Mouse (Mus musculus): ENCODE measurements around the gene Fig4. TPM values are rescaled to one million over a fixed set of nuclear protein-coding genes. Genes with fewer than 3 reads are reported as not detected.

Fig4 gene
- polyA plus RNA-seq, 1 experiment = 0.38 TPM

DNA sequence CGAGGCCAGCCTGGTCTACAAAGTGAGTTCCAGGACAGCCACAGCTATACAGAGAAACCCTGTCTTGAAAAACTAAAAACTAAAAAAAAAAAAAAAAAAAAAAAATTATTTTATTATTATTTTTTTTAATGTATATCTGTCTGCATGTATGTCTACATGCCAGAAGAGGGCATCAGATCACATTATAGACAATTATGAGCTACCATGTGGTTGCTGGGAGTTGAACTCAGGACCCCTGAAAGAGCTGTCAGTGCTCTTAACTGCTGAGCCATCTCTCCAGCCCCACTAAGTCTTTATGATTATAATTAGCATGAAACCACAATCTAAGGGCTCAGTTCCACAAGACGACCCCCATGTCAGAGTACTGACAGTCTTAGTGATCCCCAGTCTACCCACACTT, 152.6 kb downstream of the Fig4 start:
- Histone ChIP-seq H3K4me3 (replicated peaks) (no peak overlapping the region), H3K4me1 (ENCODE audit: control insufficient read depth) (peaks cover 57% of the 10 kb centered on the region), H3K27me3 (ENCODE audit: control insufficient read depth) (peaks cover 36% of the 10 kb centered on the region), H3K36me3 (ENCODE audit: control insufficient read depth) (no peaks in the 10 kb centered on the region), H3K9me3 (ENCODE audit: control insufficient read depth, low read length) (no peaks in the 10 kb centered on the region)
- no peak for TF ChIP-seq TAL1 (IDR thresholded peaks at IDR 0.05; ENCODE audit: low read length)
- TF ChIP-seq GATA1 (IDR thresholded peaks at IDR 0.05; ENCODE audit: low read length) = no peak

DNA sequence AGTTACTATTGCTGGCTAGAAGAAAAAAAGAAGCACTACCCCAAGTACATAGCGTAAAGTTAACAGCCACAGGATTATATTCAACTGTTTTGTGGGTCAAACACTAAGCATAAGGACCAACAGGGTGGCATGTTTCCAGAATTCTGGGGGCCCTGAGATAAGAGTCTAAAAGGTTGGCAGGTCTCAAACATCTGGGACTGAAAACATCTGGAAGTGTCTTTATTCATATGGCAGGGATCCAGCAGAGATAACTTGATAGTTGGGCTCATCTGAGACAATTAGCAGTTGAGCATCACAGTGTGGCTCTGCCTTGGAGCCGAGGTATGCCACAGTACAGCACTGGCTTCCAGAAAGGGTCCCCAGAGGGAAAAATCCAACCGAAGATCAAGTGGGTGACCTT, 153.8 kb downstream of the Fig4 start:
- H3K9me3 ChIP-seq (ENCODE audit: control insufficient read depth, low read length) = no peaks in the 10 kb centered on the region
- H3K4me3 ChIP-seq (replicated peaks) = no peak overlapping the region
- TF ChIP-seq GATA1 (IDR thresholded peaks at IDR 0.05; ENCODE audit: low read length) (no peak), TAL1 (IDR thresholded peaks at IDR 0.05; ENCODE audit: low read length) (no peak)
- peaks cover 47% of the 10 kb centered on the region for H3K4me1 ChIP-seq (ENCODE audit: control insufficient read depth)
- no peaks in the 10 kb centered on the region for H3K36me3 ChIP-seq (ENCODE audit: control insufficient read depth)
- H3K27me3 ChIP-seq (ENCODE audit: control insufficient read depth) = peaks cover 48% of the 10 kb centered on the region

DNA sequence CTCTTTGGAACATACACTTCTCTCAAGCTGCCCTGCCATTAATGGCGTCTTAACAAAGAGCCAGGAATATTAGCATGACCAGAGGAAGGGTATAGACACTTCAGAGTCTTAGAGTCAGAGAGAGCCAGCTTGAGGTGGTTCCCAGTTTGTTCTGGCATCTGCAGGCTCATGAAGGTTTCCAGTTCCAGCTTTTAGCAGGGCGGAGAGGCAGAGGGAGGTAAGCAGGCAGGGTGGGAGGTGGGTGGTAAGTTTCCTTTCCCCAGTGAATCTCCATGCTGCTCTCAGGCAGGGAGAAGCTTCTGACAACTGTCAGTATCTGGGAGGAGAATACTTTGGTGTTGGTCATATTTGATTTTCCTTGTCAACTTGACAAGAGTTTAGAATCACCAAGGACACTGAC, 156.9 kb downstream of the Fig4 start:
- Histone ChIP-seq H3K9me3 (ENCODE audit: control insufficient read depth, low read length) (no peaks in the 10 kb centered on the region), H3K27me3 (ENCODE audit: control insufficient read depth) (peaks cover 76% of the 10 kb centered on the region), H3K4me3 (replicated peaks) (no peak overlapping the region), H3K4me1 (ENCODE audit: control insufficient read depth) (peaks cover 22% of the 10 kb centered on the region), H3K36me3 (ENCODE audit: control insufficient read depth) (no peaks in the 10 kb centered on the region)
- TF ChIP-seq GATA1 (IDR thresholded peaks at IDR 0.05; ENCODE audit: low read length) = no peak
- no peak for TF ChIP-seq TAL1 (IDR thresholded peaks at IDR 0.05; ENCODE audit: low read length)

Other genes starting within 250 kb of the Fig4 start
- 0.02 TPM in 1 of 2 replicates, not detected in the other for gene Gpr6, start 231.0 kb downstream of the Fig4 start, polyA plus RNA-seq (2012)
- gene Ak9, start 720 bp upstream of the Fig4 start, polyA plus RNA-seq (2012) = 0.01 TPM in 1 of 2 replicates, not detected in the other
- 0.45 and 0.48 TPM in 2 replicates for gene Zbtb24, start 147.1 kb upstream of the Fig4 start, polyA plus RNA-seq (2012)
- gene Mical1, start 173.1 kb upstream of the Fig4 start, polyA plus RNA-seq (2012) = 0.10 and 0.16 TPM in 2 replicates
- gene Smpd2, start 187.1 kb upstream of the Fig4 start, polyA plus RNA-seq (2012) = 0.05 and 0.06 TPM in 2 replicates
- gene Ppil6, start 187.2 kb upstream of the Fig4 start, polyA plus RNA-seq (2012) = not detected in 2 replicates
- gene Cd164, start 216.2 kb upstream of the Fig4 start, polyA plus RNA-seq (2012) = 5.0 and 5.5 TPM in 2 replicates

Data from erythroblast, embryonic 14.5 days (primary cell).